Mouse (Mus musculus) adrenal gland, adult 2 months (tissue): ENCODE measurements around the gene Hcar1. TPM values are rescaled to one million over a fixed set of nuclear protein-coding genes. Genes with fewer than 3 reads are reported as not detected.

Source experiments
- DNase-seq: peaks from one replicate; pipeline ENCODE4 v3.0.0; 2021
- long read RNA-seq: library from polyadenylated mRNA; stranded (forward); transcript quantifications from one replicate; pipeline ENCODE4 v2.0.0, GENCODE M21; 2021
- polyA plus RNA-seq: library from polyadenylated mRNA; depleted of rRNA; stranded (reverse); fragments of >200 nt; gene quantifications from 2 replicates; pipeline ENCODE4 v1.2.3, GENCODE M21; 2012; rRNA removed
- total RNA-seq, 2 experiments: library from RNA; stranded (reverse); gene quantifications; 2 replicates each; pipeline ENCODE4 v1.2.3; 2021

The Hcar1 gene
- total RNA-seq (10 to 100 TPM in 1 of 2 experiments, 1 to 10 TPM in 1; 6.1 to 26.6 TPM), polyA plus RNA-seq (13.9 and 25.3 TPM in 2 replicates)
- long read RNA-seq, transcript Hcar1-201 (1 exons, 3,285 nt) = major isoform, 25 of 25 reads
- long read RNA-seq, partial matches to known transcripts = 0 of 25 reads
- long read RNA-seq, other reads (novel, unspliced or antisense) = 0 of 25 reads

GRCm38 (mm10) chr5:123879928-123880327, at the start of gene Hcar1:
Gene Hcar1 (minus strand): TSS chr5:123880020.
- DNase-seq = peak; percentile 36

- no peak for DNase-seq
Measured at GRCm38 (mm10) chr5:123927118-123927517, 47.3 kb upstream of the Hcar1 start, which contains the start of gene Gm43518. Gene Gm43518 (plus strand): TSS chr5:123927418.

GRCm38 (mm10) chr5:123922112-123922511, 42.3 kb upstream of the Hcar1 start:
- DNase-seq = no peak

GRCm38 (mm10) chr5:123914852-123915251, 35.0 kb upstream of the Hcar1 start:
- DNase-seq = peak; percentile 79

GRCm38 (mm10) chr5:123907631-123907977, 27.8 kb upstream of the Hcar1 start:
- DNase-seq = no peak

GRCm38 (mm10) chr5:123906976-123907630, 27.3 kb upstream of the Hcar1 start, which contains the start of gene Denr:
Gene Denr (plus strand): TSS chr5:123907175.
- peak; percentile 100 for DNase-seq

- no peak for DNase-seq
Measured at GRCm38 (mm10) chr5:123906146-123906975, 26.5 kb upstream of the Hcar1 start.

GRCm38 (mm10) chr5:123904059-123904672, 24.3 kb upstream of the Hcar1 start:
- DNase-seq = no peak

GRCm38 (mm10) chr5:123897352-123897751, 17.5 kb upstream of the Hcar1 start:
- no peak for DNase-seq

GRCm38 (mm10) chr5:123896395-123896794, 16.6 kb upstream of the Hcar1 start:
- no peak for DNase-seq

- DNase-seq = no peak
Measured at GRCm38 (mm10) chr5:123893520-123893919, 13.7 kb upstream of the Hcar1 start.

- no peak for DNase-seq
Measured at GRCm38 (mm10) chr5:123891669-123892068, 11.8 kb upstream of the Hcar1 start.

- no peak for DNase-seq
Measured at GRCm38 (mm10) chr5:123890987-123891386, 11.2 kb upstream of the Hcar1 start.

- DNase-seq = no peak
Measured at GRCm38 (mm10) chr5:123890312-123890711, 10.5 kb upstream of the Hcar1 start.

- DNase-seq = no peak
Measured at GRCm38 (mm10) chr5:123886365-123886764, 6.5 kb upstream of the Hcar1 start.

GRCm38 (mm10) chr5:123884332-123884731, 4.5 kb upstream of the Hcar1 start:
- no peak for DNase-seq

GRCm38 (mm10) chr5:123883891-123884290, 4.1 kb upstream of the Hcar1 start:
- DNase-seq = no peak

GRCm38 (mm10) chr5:123880778-123881177, 958 bp upstream of the Hcar1 start:
- no peak for DNase-seq

GRCm38 (mm10) chr5:123878056-123878455, 1.8 kb downstream of the Hcar1 start:
- no peak for DNase-seq

- no peak for DNase-seq
Measured at GRCm38 (mm10) chr5:123874177-123874576, 5.6 kb downstream of the Hcar1 start.

GRCm38 (mm10) chr5:123869615-123870014, 10.2 kb downstream of the Hcar1 start:
- DNase-seq = no peak

- DNase-seq = no peak
Measured at GRCm38 (mm10) chr5:123866457-123866856, 13.4 kb downstream of the Hcar1 start.

GRCm38 (mm10) chr5:123865365-123865764, 14.5 kb downstream of the Hcar1 start, which contains the start of gene Hcar2:
Gene Hcar2 (minus strand): TSS chr5:123865499.
- DNase-seq = no peak
